Mouse (Mus musculus) lung, embryonic 16.5 days (tissue): Measurements from ENCODE around the gene Spg7. TPM values are rescaled to one million over a fixed set of nuclear protein-coding genes. Genes with fewer than 3 reads are reported as not detected.
"Not testable (repeated sequence)": the region's sequence is repeated elsewhere in the genome, so short reads cannot be mapped to it uniquely, and the experiment has no call there.

ENCODE experiments used
- ATAC-seq: fragments of 200-750 bp; cut with Nextera tagmentation; 2 replicates; pipeline ENCODE4 v1.8.0; 2017; ENCODE audit warnings: low read depth, mild to moderate bottlenecking, moderate library complexity
- H3K27ac ChIP-seq: fragments of 300-500 bp; sonication (generic); 2 replicates; pipeline ENCODE4 v1.5.1; 2014; ENCODE audit warnings: mild to moderate bottlenecking, control low read depth, low read length
- H3K27me3 ChIP-seq: fragments of 300-500 bp; sonication (generic); 2 replicates; pipeline ENCODE4 v1.6.1; 2014; ENCODE audit warnings: low read depth, low read length, mixed read lengths; ENCODE audit not compliant: control insufficient read depth, insufficient read depth
- H3K36me3 ChIP-seq: fragments of 300-500 bp; sonication (generic); 2 replicates; pipeline ENCODE4 v1.6.1; 2014; ENCODE audit warnings: low read length; ENCODE audit not compliant: control insufficient read depth, insufficient read depth
- H3K4me1 ChIP-seq: fragments of 300-500 bp; sonication (generic); replicated peaks from 2 replicates; pipeline ENCODE4 v1.6.1; 2014; ENCODE audit warnings: low read length, mixed read lengths; ENCODE audit not compliant: control insufficient read depth, insufficient read depth
- H3K4me2 ChIP-seq: fragments of 300-500 bp; sonication (generic); 2 replicates; pipeline ENCODE4 v1.6.1; 2014; ENCODE audit warnings: low read depth, low read length, control low read depth
- H3K4me3 ChIP-seq: fragments of 300-500 bp; sonication (generic); 2 replicates; pipeline ENCODE4 v1.5.1; 2014; ENCODE audit warnings: mild to moderate bottlenecking, low read length, control low read depth
- H3K9ac ChIP-seq: fragments of 300-500 bp; sonication (generic); 2 replicates; pipeline ENCODE4 v1.6.1; 2014; ENCODE audit warnings: low read length, control low read depth
- H3K9me3 ChIP-seq: fragments of 300-500 bp; sonication (generic); 2 replicates; pipeline ENCODE4 v1.6.1; 2016; ENCODE audit warnings: low read length; ENCODE audit not compliant: control insufficient read depth
- WGBS: fragments of 180-500 bp; shearing (Covaris S2); extraction: QIAGEN DNeasy Blood & Tissue Kit; methylation state at CpG from one replicate; pipeline ENCODE4 v1.1.7; 2014; 5-methylcytosine and 5-hydroxymethylcytosine counted together
- polyA plus RNA-seq: library from polyadenylated mRNA; unstranded; fragments of >200 nt; fragmentation: Nextera tagmentation; extraction: Ambion mirVana; gene quantifications from 2 replicates; pipeline ENCODE4 v1.2.1, GENCODE M21; 2015

Gene Spg7
- polyA plus RNA-seq, 1 experiment from 2014 or later = 43.7 TPM

GRCm38 (mm10) chr8:123044743-123045425, 17.9 kb upstream of the Spg7 start:
- not testable (repeated sequence) for H3K4me2 ChIP-seq, H3K36me3 ChIP-seq, H3K9ac ChIP-seq, H3K4me3 ChIP-seq, H3K9me3 ChIP-seq, H3K27ac ChIP-seq, ATAC-seq, H3K27me3 ChIP-seq
- H3K4me1 ChIP-seq = peaks cover 16% of the 10 kb centered on the region
- 89% methylated on average over 23 of the region's 23 CpGs for WGBS

DNA sequence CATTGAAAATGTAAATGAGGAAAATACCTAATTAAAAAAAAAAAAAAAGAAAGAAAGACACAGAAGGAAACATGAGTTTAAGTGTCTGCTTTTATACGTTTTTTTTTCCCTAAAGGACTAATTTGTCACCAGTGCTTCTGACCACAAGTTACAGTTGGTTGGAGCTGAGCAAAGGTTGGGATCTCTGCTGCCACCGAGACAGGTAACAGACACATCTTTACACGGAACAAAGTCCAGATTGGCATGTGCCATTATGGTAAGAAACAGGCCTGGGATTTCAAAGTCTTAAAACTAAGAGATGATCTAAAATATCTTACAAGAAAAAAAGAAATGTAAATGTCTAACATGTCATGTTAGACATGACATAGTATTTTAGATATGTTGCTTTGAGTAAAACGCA, 16.0 kb upstream of the Spg7 start:
- Histone ChIP-seq H3K4me3 (no peak overlapping the region), H3K27me3 (no peaks in the 10 kb centered on the region), H3K9me3 (no peaks in the 10 kb centered on the region), H3K4me2 (no peak overlapping the region), H3K36me3 (no peaks in the 10 kb centered on the region), H3K27ac (no peak overlapping the region), H3K4me1 (peaks cover 6% of the 10 kb centered on the region), H3K9ac (no peak overlapping the region)
- WGBS = 79% methylated on average over 4 of the region's 4 CpGs
- no peak for ATAC-seq

GRCm38 (mm10) chr8:123047827-123048226, 14.9 kb upstream of the Spg7 start:
- no peak for ATAC-seq
- WGBS = 78% methylated on average over 7 of the region's 7 CpGs
- Histone ChIP-seq H3K4me2 (no peak overlapping the region), H3K27ac (no peak overlapping the region), H3K4me3 (no peak overlapping the region), H3K9ac (no peak overlapping the region), H3K36me3 (no peaks in the 10 kb centered on the region), H3K9me3 (no peaks in the 10 kb centered on the region), H3K27me3 (no peaks in the 10 kb centered on the region), H3K4me1 (peaks cover 6% of the 10 kb centered on the region)

DNA sequence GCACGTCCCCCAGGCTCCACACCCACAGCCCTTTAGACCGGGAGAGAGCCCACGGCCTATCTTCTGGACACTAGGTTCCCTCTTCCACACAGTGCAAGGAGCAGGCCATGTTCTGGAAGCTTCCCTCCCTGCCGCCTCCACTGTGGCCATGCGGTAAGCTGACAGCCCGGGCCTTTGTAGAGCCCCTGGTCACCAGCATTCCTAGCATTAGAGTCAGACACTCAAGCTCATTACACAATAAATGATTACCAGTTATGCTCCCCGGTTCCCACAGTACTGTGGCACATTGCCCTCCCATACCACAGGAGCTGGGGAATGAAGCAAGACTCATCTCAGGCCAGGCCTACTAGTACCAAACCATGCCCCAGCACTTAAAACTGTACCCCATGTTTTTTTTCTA, 14.3 kb upstream of the Spg7 start:
- H3K4me2 ChIP-seq = no peak overlapping the region
- no peaks in the 10 kb centered on the region for H3K9me3 ChIP-seq
- H3K4me3 ChIP-seq = no peak overlapping the region
- no peak overlapping the region for H3K27ac ChIP-seq
- H3K9ac ChIP-seq = no peak overlapping the region
- no peaks in the 10 kb centered on the region for H3K36me3 ChIP-seq
- H3K4me1 ChIP-seq = peaks cover 4% of the 10 kb centered on the region
- WGBS = 85% methylated on average over 7 of the region's 7 CpGs
- no peak for ATAC-seq
- H3K27me3 ChIP-seq = no peaks in the 10 kb centered on the region

DNA sequence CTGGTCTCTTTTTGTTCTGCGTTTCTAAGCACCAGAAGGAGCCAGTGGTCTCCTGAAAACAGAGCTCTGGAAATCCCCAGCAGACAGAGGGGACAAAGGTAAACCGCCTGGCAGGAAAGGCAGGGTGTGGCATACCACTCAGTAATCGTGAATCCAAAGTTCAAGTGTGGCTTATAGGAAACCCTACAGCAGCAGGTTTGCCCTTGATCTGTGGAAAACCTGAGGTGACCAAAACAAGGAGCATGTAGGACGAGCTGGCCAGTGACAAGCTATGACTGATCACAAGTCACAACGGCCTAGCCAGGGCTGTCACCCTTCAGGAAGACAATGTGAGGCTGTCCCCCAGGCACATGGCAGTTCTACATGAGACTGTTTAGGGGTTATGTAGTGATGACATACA, 11.3 kb upstream of the Spg7 start:
- Histone ChIP-seq H3K4me1 (no peaks in the 10 kb centered on the region), H3K27ac (no peak overlapping the region), H3K27me3 (no peaks in the 10 kb centered on the region), H3K4me3 (no peak overlapping the region), H3K36me3 (no peaks in the 10 kb centered on the region), H3K9ac (no peak overlapping the region), H3K9me3 (no peaks in the 10 kb centered on the region), H3K4me2 (no peak overlapping the region)
- WGBS = 51% methylated on average over 5 of the region's 5 CpGs
- ATAC-seq = no peak

GRCm38 (mm10) chr8:123064072-123064471, 1.3 kb downstream of the Spg7 start:
- Histone ChIP-seq H3K4me1 (peaks cover 8% of the 10 kb centered on the region), H3K9me3 (no peaks in the 10 kb centered on the region), H3K27ac (no peak overlapping the region), H3K27me3 (no peaks in the 10 kb centered on the region), H3K4me3 (no peak overlapping the region), H3K4me2 (peak overlapping the region; percentile 64), H3K36me3 (no peaks in the 10 kb centered on the region), H3K9ac (no peak overlapping the region)
- ATAC-seq = no peak
- 65% methylated on average over 4 of the region's 4 CpGs for WGBS

DNA sequence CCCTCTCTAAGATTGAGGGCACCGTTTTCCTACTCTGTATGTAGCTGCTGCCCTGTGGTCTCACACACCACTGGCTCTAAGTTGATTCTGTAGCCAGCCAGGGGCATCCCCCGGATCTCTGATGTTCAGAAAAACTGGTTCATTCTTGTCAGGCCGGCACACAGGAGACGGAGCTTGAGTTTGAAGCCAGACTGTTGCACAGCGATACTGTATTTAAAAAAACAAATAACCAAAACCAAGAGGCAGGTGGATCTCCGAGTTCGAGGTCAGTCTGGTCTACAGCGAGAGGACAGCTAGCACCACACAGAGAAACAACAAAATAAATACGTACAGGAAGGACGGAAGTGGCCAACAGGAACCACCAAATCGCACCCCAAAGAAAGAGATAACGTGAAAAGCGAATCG, 2.1 kb downstream of the Spg7 start:
- H3K4me3 ChIP-seq = peak overlapping the region; percentile 68
- ATAC-seq = peak; percentile 43
- 1% methylated on average over 14 of the region's 14 CpGs for WGBS
- peaks cover 8% of the 10 kb centered on the region for H3K4me1 ChIP-seq
- no peaks in the 10 kb centered on the region for H3K27me3 ChIP-seq
- H3K4me2 ChIP-seq = peak overlapping the region; percentile 64
- peak overlapping the region; percentile 42 for H3K27ac ChIP-seq
- H3K9me3 ChIP-seq = no peaks in the 10 kb centered on the region
- peak overlapping the region; percentile 65 for H3K9ac ChIP-seq
- H3K36me3 ChIP-seq = no peaks in the 10 kb centered on the region

GRCm38 (mm10) chr8:123065214-123066100, 2.7 kb downstream of the Spg7 start:
- peak overlapping the region; percentile 68 for H3K4me3 ChIP-seq
- peak; percentile 99 for ATAC-seq
- peaks cover 8% of the 10 kb centered on the region for H3K4me1 ChIP-seq
- under 1% methylated on average over 72 of the region's 84 CpGs for WGBS
- peak overlapping the region; percentile 85 for H3K27ac ChIP-seq
- H3K36me3 ChIP-seq = no peaks in the 10 kb centered on the region
- H3K9me3 ChIP-seq = no peaks in the 10 kb centered on the region
- peak overlapping the region; percentile 88 for H3K9ac ChIP-seq
- H3K27me3 ChIP-seq = no peaks in the 10 kb centered on the region
- H3K4me2 ChIP-seq = peak overlapping the region; percentile 82

DNA sequence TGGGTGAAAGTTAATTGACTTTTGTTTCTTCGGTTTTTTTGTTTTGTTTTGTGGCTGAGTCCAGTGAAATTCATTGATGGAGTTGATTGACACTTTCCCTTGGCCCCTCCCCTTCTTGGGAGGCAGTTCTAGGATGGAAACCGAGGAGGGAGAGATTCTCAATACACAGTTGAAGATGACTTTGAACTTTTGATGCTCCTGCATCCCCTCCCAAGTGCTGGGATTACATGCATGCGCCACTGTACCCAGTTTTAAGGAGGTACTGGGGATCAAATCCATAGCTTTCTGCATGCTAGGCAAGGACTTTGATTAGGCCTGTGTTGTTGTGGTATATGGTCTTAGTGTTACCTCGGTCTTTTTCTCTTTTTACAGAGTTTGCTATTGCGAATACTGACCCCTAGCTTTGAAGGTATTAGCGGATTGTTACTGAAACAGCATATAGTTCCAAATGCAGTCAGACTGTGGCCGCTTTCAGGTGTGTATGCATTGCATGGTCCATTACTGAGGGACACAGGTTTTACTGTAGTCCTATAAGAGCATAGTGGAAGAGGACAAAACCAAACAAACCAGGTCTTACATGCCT, 3.5 kb downstream of the Spg7 start:
- 26% methylated on average over 7 of the region's 7 CpGs for WGBS
- Histone ChIP-seq H3K4me2 (peak overlapping the region; percentile 82), H3K4me1 (peaks cover 8% of the 10 kb centered on the region), H3K27ac (peak overlapping the region; percentile 85), H3K36me3 (no peaks in the 10 kb centered on the region), H3K9ac (peak overlapping the region; percentile 88), H3K27me3 (no peaks in the 10 kb centered on the region), H3K4me3 (peak overlapping the region; percentile 68), H3K9me3 (no peaks in the 10 kb centered on the region)
- ATAC-seq = no peak
